Mouse (Mus musculus): ENCODE measurements around the gene Map7.

The Map7 gene

DNA sequence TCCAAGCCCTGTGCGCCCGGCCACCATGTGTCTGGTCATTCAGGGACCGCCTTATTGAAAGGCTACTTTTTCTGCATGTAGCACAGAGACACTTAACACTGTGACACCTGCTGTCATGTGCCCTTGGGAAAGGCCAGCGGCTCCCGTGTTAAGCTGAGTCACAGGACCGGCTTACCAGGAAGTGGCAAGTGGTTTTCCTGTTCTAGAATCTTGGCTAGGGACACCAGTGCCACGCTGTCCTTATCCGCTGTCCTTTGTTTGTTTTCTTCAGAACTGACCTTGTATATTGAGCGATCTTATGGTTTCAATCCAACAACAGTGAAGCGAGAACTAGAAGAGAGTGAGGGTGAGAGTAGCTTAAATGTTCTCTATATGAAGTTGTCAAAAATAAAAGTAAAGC, 85.2 kb downstream of the Map7 start:
- no peak for DNase-seq (ENCODE audit: low spot score in 2 of 2)

DNA sequence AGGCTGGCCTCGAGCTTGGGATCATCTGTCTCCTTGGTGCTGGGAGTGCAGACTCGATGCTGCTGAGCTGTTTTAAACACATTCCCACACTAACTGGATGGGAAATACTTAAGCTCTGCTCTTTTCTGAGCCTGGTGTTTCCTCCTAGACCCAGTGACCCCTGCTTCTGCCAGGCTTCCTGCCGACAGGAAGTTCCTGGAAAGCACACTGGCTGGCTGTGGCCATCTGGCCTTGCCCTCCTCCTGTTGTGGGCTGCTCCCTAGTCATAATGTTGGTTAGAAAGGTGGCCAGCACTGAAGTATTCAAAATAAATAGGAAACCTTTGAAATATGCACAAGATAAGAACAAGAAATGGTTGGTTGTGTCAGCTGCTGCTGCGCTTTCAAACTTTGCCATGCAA, 86.2 kb downstream of the Map7 start:
- DNase-seq (ENCODE audit: low spot score in 2 of 2), result no peak

DNA sequence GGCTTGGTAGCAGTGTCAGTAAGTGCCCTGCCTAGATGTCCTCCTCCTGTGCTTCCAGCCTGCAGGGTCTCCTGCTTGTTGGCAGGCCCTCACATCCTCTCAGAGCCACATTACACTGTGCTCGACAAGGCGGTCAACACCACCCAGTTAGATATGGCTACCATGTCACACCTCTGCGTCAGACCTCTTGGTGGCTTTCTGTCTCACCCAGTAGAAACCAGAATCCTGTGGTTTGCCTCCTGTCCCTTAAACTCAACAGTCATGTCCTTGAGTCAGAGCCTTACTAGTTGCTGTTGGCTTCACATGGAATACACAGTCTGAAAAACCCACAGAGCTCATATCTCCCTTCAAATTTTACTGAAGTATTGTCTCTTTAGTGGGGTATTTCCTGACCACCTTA, 87.4 kb downstream of the Map7 start:
- DNase-seq (ENCODE audit: low spot score in 2 of 2), result no peak

- no peak for DNase-seq (ENCODE audit: low spot score in 2 of 2)
Measured at GRCm38 (mm10) chr10:20236241-20236640, 88.0 kb downstream of the Map7 start.

- DNase-seq (ENCODE audit: low spot score in 2 of 2), result no peak
Measured at GRCm38 (mm10) chr10:20238281-20238680, 90.0 kb downstream of the Map7 start.

- DNase-seq (ENCODE audit: low spot score in 2 of 2), result no peak
Measured at GRCm38 (mm10) chr10:20240858-20241257, 92.6 kb downstream of the Map7 start.

DNA sequence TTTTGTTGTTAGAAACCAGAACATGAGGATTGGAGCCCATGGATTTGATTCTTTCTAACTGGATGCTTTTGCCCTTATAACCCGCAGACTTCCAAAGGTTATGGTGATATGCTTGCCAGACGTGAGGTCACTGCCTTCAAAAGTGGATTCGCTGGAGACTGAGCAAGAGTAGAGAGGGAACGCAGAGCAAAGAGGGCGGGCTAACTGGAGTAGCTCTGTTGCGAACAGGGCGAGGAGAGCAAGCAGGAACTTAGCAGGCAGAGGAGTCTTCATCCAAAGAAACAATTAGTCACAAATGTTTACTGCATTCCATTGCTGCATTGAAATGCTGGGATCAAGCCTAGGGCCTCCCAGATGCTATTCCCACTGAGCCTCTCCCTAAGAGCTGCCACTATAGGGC, 95.0 kb downstream of the Map7 start:
- DNase-seq (ENCODE audit: low spot score in 2 of 2), result no peak

DNA sequence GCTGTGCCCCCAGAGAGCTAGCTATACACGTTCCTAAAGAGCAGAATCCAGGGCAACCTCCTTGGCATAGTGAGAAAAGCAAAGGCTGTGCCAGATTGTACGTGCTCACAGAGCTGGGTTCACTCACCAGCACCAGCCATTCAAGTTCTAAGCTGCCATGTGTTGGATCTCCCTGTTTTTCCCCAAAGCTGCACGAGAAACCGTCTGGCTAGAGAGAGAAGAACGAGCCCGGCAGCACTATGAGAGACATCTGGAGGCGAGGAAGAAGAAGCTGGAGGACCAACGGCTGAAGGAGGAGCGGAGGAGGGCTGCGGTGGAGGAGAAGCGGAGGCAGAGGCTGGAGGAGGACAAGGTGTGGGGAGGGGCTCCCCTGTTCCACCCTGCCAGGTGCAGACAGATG, 96.8 kb downstream of the Map7 start:
- DNase-seq (ENCODE audit: low spot score in 2 of 2), result peak in 1 of 2 experiments; percentile 25

GRCm38 (mm10) chr10:20249091-20249490, 100.8 kb downstream of the Map7 start:
- no peak for DNase-seq (ENCODE audit: low spot score in 2 of 2)

- DNase-seq (ENCODE audit: low spot score in 2 of 2), result peak in 1 of 2 experiments; percentile 32
Measured at GRCm38 (mm10) chr10:20255579-20255978, 107.3 kb downstream of the Map7 start.

DNA sequence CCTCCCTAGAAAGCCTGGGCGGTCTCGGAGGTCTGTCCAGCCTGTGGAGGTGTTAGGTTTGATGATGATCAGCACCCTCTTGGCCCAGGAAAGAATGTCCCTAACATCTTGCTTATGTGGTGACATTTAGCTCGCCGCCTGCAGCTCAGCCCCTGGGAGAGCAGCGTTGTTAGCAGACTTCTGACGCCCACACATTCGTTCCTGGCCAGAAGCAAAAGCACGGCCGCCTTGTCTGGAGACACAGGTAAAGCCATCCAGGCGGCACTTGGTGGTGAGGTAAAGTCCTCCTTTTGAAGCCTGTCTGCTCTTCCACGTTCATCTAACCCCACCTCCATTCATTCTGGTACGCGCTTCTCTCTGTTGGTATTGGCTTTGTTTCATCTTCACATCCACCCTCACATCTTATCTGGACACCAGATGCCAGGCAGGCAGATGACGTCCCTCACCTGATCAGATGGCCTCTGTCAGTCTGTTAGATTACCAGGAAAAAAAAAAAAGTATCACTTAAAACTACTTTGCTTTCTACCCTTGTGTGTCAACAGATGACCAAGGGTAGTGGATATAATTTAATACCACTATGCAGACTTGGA, 108.9 kb downstream of the Map7 start:
- DNase-seq (ENCODE audit: low spot score in 2 of 2), result no peak

- no peak for DNase-seq (ENCODE audit: low spot score in 2 of 2)
Measured at GRCm38 (mm10) chr10:20257721-20258720, 109.8 kb downstream of the Map7 start.

- no peak for DNase-seq (ENCODE audit: low spot score in 2 of 2)
Measured at GRCm38 (mm10) chr10:20259476-20259875, 111.2 kb downstream of the Map7 start.

GRCm38 (mm10) chr10:20262896-20263295, 114.6 kb downstream of the Map7 start:
- no peak for DNase-seq (ENCODE audit: low spot score in 2 of 2)

- DNase-seq (ENCODE audit: low spot score in 2 of 2), result no peak
Measured at GRCm38 (mm10) chr10:20264479-20264878, 116.2 kb downstream of the Map7 start.

DNA sequence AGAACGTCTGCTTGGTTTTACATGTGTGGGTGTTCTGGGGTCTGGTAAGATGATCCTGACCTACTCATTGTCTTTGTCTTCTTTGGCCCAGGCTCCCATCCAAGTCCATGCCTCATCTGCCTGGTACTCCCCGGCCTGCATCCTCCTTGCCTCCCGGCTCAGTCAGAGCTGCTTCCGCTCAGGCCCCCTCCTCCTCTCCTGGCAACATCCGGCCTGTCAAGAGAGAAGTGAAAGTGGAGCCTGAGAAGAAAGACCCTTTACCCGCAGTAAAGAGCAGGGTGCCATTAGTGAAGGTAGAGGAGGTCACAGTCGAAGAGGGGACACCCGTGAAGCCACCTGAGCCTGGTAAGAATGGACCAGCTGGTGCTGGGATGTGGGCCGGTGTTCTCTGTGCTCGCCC, 118.8 kb downstream of the Map7 start:
- no peak for DNase-seq (ENCODE audit: low spot score in 2 of 2)

DNA sequence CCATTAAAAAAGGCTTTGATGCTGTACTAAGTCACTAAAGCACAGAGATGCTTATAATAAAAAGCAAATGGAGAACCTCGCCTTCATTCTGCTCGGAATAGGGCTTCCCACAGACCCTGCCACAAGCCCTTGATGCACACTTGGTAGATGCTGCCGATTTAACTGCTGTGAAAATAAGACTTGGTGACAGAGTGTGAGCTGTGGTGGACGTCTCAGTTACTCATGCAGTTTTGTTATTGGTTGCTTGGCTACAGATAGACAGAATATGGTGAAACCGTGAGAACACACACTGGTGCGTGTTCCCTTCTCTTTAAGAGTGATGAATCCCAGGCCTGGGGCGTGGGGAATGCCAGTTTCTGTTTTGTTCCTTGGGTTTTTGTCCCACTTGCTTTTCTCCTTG, 120.7 kb downstream of the Map7 start:
- no peak for DNase-seq (ENCODE audit: low spot score in 2 of 2)

DNA sequence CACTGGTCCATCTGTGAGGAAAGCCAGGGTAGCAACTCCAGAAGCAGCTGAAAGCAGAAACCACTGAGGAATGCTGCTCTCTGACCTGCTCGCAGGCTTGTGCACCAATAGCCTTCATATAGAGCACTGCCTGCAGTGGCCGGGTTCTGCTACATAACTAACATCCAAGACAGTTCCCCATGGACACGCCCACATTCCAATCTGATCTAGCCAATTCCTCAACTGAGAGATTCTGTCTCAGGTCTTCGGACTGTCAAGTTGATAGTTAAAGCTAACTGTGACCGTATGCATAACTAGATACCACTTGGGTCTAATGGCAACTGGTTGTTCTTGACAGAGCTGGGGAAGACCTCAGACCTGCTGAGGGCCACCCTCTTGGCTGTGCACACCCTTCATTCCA, 124.1 kb downstream of the Map7 start:
- DNase-seq (ENCODE audit: low spot score in 2 of 2), result no peak

DNA sequence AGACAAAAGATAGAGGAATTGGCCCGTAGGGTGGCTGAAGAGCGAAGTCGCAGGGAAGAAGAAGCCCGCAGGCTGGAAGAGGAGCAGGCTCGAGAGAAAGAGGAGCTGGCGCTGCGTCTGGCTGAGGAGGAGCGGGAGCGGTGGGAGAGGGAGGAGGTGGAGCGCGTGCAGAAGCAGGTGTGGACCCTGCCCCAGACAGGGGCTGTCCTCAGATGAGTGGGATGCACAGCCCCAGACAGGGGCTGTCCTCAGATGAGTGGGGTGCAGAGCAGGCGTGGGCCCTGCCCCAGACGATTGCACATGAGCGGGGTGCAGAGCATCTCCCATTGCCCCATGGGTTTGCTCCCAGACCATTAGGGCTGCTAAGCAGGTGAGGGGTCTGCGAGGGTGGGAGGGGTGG, 125.0 kb downstream of the Map7 start:
- DNase-seq (ENCODE audit: low spot score in 2 of 2), result no peak

- no peak for DNase-seq (ENCODE audit: low spot score in 2 of 2)
Measured at GRCm38 (mm10) chr10:20274022-20274421, 125.8 kb downstream of the Map7 start.

- no peak for DNase-seq (ENCODE audit: low spot score in 2 of 2)
Measured at GRCm38 (mm10) chr10:20281456-20281855, 133.2 kb downstream of the Map7 start.

- DNase-seq (ENCODE audit: low spot score in 2 of 2), result peak; percentile 47 to 48
Measured at GRCm38 (mm10) chr10:20285289-20285975, 137.2 kb downstream of the Map7 start.

Measured in right cerebral cortex, postnatal 36 days (tissue).